Mouse (Mus musculus): ENCODE measurements around the gene Card6.

Gene Card6

GRCm38 (mm10) chr15:5107686-5108654 lies at the start of gene Card6:
Gene Card6 (minus strand): TSS chr15:5108539.
- in situ Hi-C loops (cut with MboI; ENCODE audit: unreplicated experiment in 2 of 2) = loop anchor here (5.0 to 25.0 kb wide), 6 partner anchors 1053 to 1893 kb away; partner anchors contain the start of genes Rictor (in 1 of the 2) and Selenop (in 1 of the 2)

- in situ Hi-C loops (cut with MboI; ENCODE audit: unreplicated experiment in 2 of 2) = no loop called here
These were observed 49.0 kb upstream of the Card6 start for GRCm38 (mm10) chr15:5157386-5157785.

- in situ Hi-C loops (cut with MboI; ENCODE audit: unreplicated experiment in 2 of 2) = no loop called here
These were observed 48.0 kb upstream of the Card6 start for GRCm38 (mm10) chr15:5156355-5156754.

- in situ Hi-C loops (cut with MboI; ENCODE audit: unreplicated experiment in 2 of 2) = no loop called here
These were observed 46.8 kb upstream of the Card6 start for GRCm38 (mm10) chr15:5155093-5155492.

- in situ Hi-C loops (cut with MboI; ENCODE audit: unreplicated experiment in 2 of 2) = no loop called here
These were observed 46.3 kb upstream of the Card6 start for GRCm38 (mm10) chr15:5154621-5155020.

GRCm38 (mm10) chr15:5152171-5152570 lies 43.8 kb upstream of the Card6 start:
- in situ Hi-C loops (cut with MboI; ENCODE audit: unreplicated experiment in 2 of 2) = no loop called here

- in situ Hi-C loops (cut with MboI; ENCODE audit: unreplicated experiment in 2 of 2) = loop anchor here in 1 of 2 experiments (5.0 kb wide), 1 partner anchor 33 kb away; no protein-coding TSS in a partner anchor
These were observed 40.8 kb upstream of the Card6 start for GRCm38 (mm10) chr15:5149187-5149586.

GRCm38 (mm10) chr15:5145196-5145945 lies 37.0 kb upstream of the Card6 start:
- in situ Hi-C loops (cut with MboI; ENCODE audit: unreplicated experiment in 2 of 2) = loop anchor here in 1 of 2 experiments (5.0 kb wide), 1 partner anchor 37 kb away; no protein-coding TSS in a partner anchor

GRCm38 (mm10) chr15:5144021-5144778 lies 35.9 kb upstream of the Card6 start:
- in situ Hi-C loops (cut with MboI; ENCODE audit: unreplicated experiment in 2 of 2) = no loop called here

GRCm38 (mm10) chr15:5143361-5144020 lies 35.2 kb upstream of the Card6 start, which contains the start of gene Prkaa1:
Gene Prkaa1 (plus strand): TSS chr15:5143861.
- in situ Hi-C loops (cut with MboI; ENCODE audit: unreplicated experiment in 2 of 2) = no loop called here

- in situ Hi-C loops (cut with MboI; ENCODE audit: unreplicated experiment in 2 of 2) = no loop called here
These were observed 34.4 kb upstream of the Card6 start for GRCm38 (mm10) chr15:5142714-5143113.

GRCm38 (mm10) chr15:5142047-5142446 lies 33.7 kb upstream of the Card6 start:
- in situ Hi-C loops (cut with MboI; ENCODE audit: unreplicated experiment in 2 of 2) = no loop called here

- in situ Hi-C loops (cut with MboI; ENCODE audit: unreplicated experiment in 2 of 2) = no loop called here
These were observed 32.0 kb upstream of the Card6 start for GRCm38 (mm10) chr15:5140357-5140756.

GRCm38 (mm10) chr15:5139863-5140262 lies 31.5 kb upstream of the Card6 start:
- in situ Hi-C loops (cut with MboI; ENCODE audit: unreplicated experiment in 2 of 2) = no loop called here

- in situ Hi-C loops (cut with MboI; ENCODE audit: unreplicated experiment in 2 of 2) = no loop called here
These were observed 31.0 kb upstream of the Card6 start for GRCm38 (mm10) chr15:5139366-5139765.

GRCm38 (mm10) chr15:5138021-5138856 lies 29.9 kb upstream of the Card6 start:
- in situ Hi-C loops (cut with MboI; ENCODE audit: unreplicated experiment in 2 of 2) = no loop called here

- in situ Hi-C loops (cut with MboI; ENCODE audit: unreplicated experiment in 2 of 2) = no loop called here
These were observed 26.7 kb upstream of the Card6 start for GRCm38 (mm10) chr15:5134945-5135483.

- in situ Hi-C loops (cut with MboI; ENCODE audit: unreplicated experiment in 2 of 2) = no loop called here
These were observed 25.8 kb upstream of the Card6 start for GRCm38 (mm10) chr15:5134179-5134578.

GRCm38 (mm10) chr15:5133301-5133700 lies 25.0 kb upstream of the Card6 start:
- in situ Hi-C loops (cut with MboI; ENCODE audit: unreplicated experiment in 2 of 2) = no loop called here
